Mouse (Mus musculus): ENCODE data around the gene Akap6. TPM values are rescaled to one million over a fixed set of nuclear protein-coding genes. Genes with fewer than 3 reads are reported as not detected.

The Akap6 gene
- polyA plus RNA-seq, 1 experiment from 2014 or later = 6.1 TPM

GRCm38 (mm10) chr12:53061466-53062124, 362.4 kb downstream of the Akap6 start:
- Histone ChIP-seq H3K9me3 (no peaks in the 10 kb centered on the region), H3K9ac (no peak overlapping the region), H3K27me3 (replicated peaks) (no peaks in the 10 kb centered on the region), H3K4me1 (peaks cover 26% of the 10 kb centered on the region), H3K36me3 (no peaks in the 10 kb centered on the region), H3K4me3 (no peak overlapping the region), H3K4me2 (peak overlapping the region; percentile 37), H3K27ac (replicated peaks) (peak overlapping the region; percentile 56)
- no peak for ATAC-seq (ENCODE audit: extremely low read depth, insufficient number of reproducible peaks, low FRiP score, low TSS enrichment)
- 23% methylated on average over 7 of the region's 7 CpGs for WGBS

- 62% methylated on average over 9 of the region's 9 CpGs for WGBS
- Histone ChIP-seq H3K9me3 (no peaks in the 10 kb centered on the region), H3K36me3 (no peaks in the 10 kb centered on the region), H3K27ac (replicated peaks) (no peak overlapping the region), H3K4me3 (no peak overlapping the region), H3K4me2 (no peak overlapping the region), H3K9ac (no peak overlapping the region), H3K4me1 (peaks cover 26% of the 10 kb centered on the region), H3K27me3 (replicated peaks) (no peaks in the 10 kb centered on the region)
- no peak for ATAC-seq (ENCODE audit: extremely low read depth, insufficient number of reproducible peaks, low FRiP score, low TSS enrichment)
Observed at GRCm38 (mm10) chr12:53063003-53063402, 363.8 kb downstream of the Akap6 start.

GRCm38 (mm10) chr12:53064241-53064760, 365.1 kb downstream of the Akap6 start:
- Histone ChIP-seq H3K27ac (replicated peaks) (no peak overlapping the region), H3K9ac (no peak overlapping the region), H3K4me1 (peaks cover 26% of the 10 kb centered on the region), H3K36me3 (no peaks in the 10 kb centered on the region), H3K27me3 (replicated peaks) (no peaks in the 10 kb centered on the region), H3K9me3 (no peaks in the 10 kb centered on the region), H3K4me3 (no peak overlapping the region), H3K4me2 (no peak overlapping the region)
- no peak for ATAC-seq (ENCODE audit: extremely low read depth, insufficient number of reproducible peaks, low FRiP score, low TSS enrichment)
- WGBS = 80% methylated on average over 4 of the region's 4 CpGs

- no peaks in the 10 kb centered on the region for H3K27me3 ChIP-seq (replicated peaks)
- H3K4me2 ChIP-seq = no peak overlapping the region
- no peaks in the 10 kb centered on the region for H3K9me3 ChIP-seq
- peaks cover 26% of the 10 kb centered on the region for H3K4me1 ChIP-seq
- H3K4me3 ChIP-seq = no peak overlapping the region
- no peaks in the 10 kb centered on the region for H3K36me3 ChIP-seq
- H3K27ac ChIP-seq (replicated peaks) = no peak overlapping the region
- no peak for ATAC-seq (ENCODE audit: extremely low read depth, insufficient number of reproducible peaks, low FRiP score, low TSS enrichment)
- H3K9ac ChIP-seq = no peak overlapping the region
- WGBS = 73% methylated on average over 11 of the region's 11 CpGs
Observed at GRCm38 (mm10) chr12:53065031-53065785, 366.0 kb downstream of the Akap6 start.

- H3K36me3 ChIP-seq = no peaks in the 10 kb centered on the region
- no peak for ATAC-seq (ENCODE audit: extremely low read depth, insufficient number of reproducible peaks, low FRiP score, low TSS enrichment)
- H3K27ac ChIP-seq (replicated peaks) = no peak overlapping the region
- H3K4me2 ChIP-seq = no peak overlapping the region
- no peak overlapping the region for H3K4me3 ChIP-seq
- WGBS = 77% methylated on average over 9 of the region's 9 CpGs
- H3K9me3 ChIP-seq = no peaks in the 10 kb centered on the region
- peaks cover 19% of the 10 kb centered on the region for H3K4me1 ChIP-seq
- H3K9ac ChIP-seq = no peak overlapping the region
- H3K27me3 ChIP-seq (replicated peaks) = no peaks in the 10 kb centered on the region
Observed at GRCm38 (mm10) chr12:53066321-53066720, 367.1 kb downstream of the Akap6 start.

- 85% methylated on average over 5 of the region's 5 CpGs for WGBS
- no peak overlapping the region for H3K4me2 ChIP-seq
- H3K27me3 ChIP-seq (replicated peaks) = no peaks in the 10 kb centered on the region
- H3K9me3 ChIP-seq = no peaks in the 10 kb centered on the region
- no peak overlapping the region for H3K9ac ChIP-seq
- peaks cover 8% of the 10 kb centered on the region; the same call in 1 of the 2 replicates for H3K36me3 ChIP-seq
- no peak overlapping the region for H3K4me3 ChIP-seq
- no peak overlapping the region for H3K27ac ChIP-seq (replicated peaks)
- no peak for ATAC-seq (ENCODE audit: extremely low read depth, insufficient number of reproducible peaks, low FRiP score, low TSS enrichment)
- no peaks in the 10 kb centered on the region for H3K4me1 ChIP-seq
Observed at GRCm38 (mm10) chr12:53070907-53071306, 371.7 kb downstream of the Akap6 start.

- 85% methylated on average over 3 of the region's 3 CpGs for WGBS
- no peaks in the 10 kb centered on the region for H3K4me1 ChIP-seq
- no peak overlapping the region for H3K27ac ChIP-seq (replicated peaks)
- no peaks in the 10 kb centered on the region for H3K9me3 ChIP-seq
- H3K9ac ChIP-seq = no peak overlapping the region
- peaks cover 12% of the 10 kb centered on the region; the same call in 1 of the 2 replicates for H3K36me3 ChIP-seq
- H3K27me3 ChIP-seq (replicated peaks) = no peaks in the 10 kb centered on the region
- no peak overlapping the region for H3K4me3 ChIP-seq
- no peak overlapping the region for H3K4me2 ChIP-seq
- no peak for ATAC-seq (ENCODE audit: extremely low read depth, insufficient number of reproducible peaks, low FRiP score, low TSS enrichment)
Observed at GRCm38 (mm10) chr12:53076595-53077400, 377.6 kb downstream of the Akap6 start.

- Histone ChIP-seq H3K27me3 (replicated peaks) (no peaks in the 10 kb centered on the region), H3K36me3 (no peaks in the 10 kb centered on the region), H3K4me2 (no peak overlapping the region), H3K4me3 (no peak overlapping the region), H3K9ac (no peak overlapping the region), H3K9me3 (no peaks in the 10 kb centered on the region), H3K27ac (replicated peaks) (no peak overlapping the region), H3K4me1 (no peaks in the 10 kb centered on the region)
- ATAC-seq (ENCODE audit: extremely low read depth, insufficient number of reproducible peaks, low FRiP score, low TSS enrichment) = no peak
- 64% methylated on average over 3 of the region's 3 CpGs for whole genome bisulfite sequencing
Observed at GRCm38 (mm10) chr12:53085789-53086188, 386.6 kb downstream of the Akap6 start.

GRCm38 (mm10) chr12:53112276-53112675, 413.1 kb downstream of the Akap6 start:
- H3K4me2 ChIP-seq = no peak overlapping the region
- no peaks in the 10 kb centered on the region for H3K27me3 ChIP-seq (replicated peaks)
- no peaks in the 10 kb centered on the region for H3K9me3 ChIP-seq
- no peak overlapping the region for H3K9ac ChIP-seq
- no peak overlapping the region for H3K27ac ChIP-seq (replicated peaks)
- no peaks in the 10 kb centered on the region for H3K4me1 ChIP-seq
- ATAC-seq (ENCODE audit: extremely low read depth, insufficient number of reproducible peaks, low FRiP score, low TSS enrichment) = no peak
- no peak overlapping the region for H3K4me3 ChIP-seq
- H3K36me3 ChIP-seq = peaks cover 8% of the 10 kb centered on the region; the same call in 1 of the 2 replicates
- WGBS = 85% methylated on average over 10 of the region's 10 CpGs

GRCm38 (mm10) chr12:53119352-53119751, 420.2 kb downstream of the Akap6 start:
- ATAC-seq (ENCODE audit: extremely low read depth, insufficient number of reproducible peaks, low FRiP score, low TSS enrichment) = no peak
- no peak overlapping the region for H3K4me3 ChIP-seq
- 56% methylated on average over 4 of the region's 4 CpGs for WGBS
- no peak overlapping the region for H3K4me2 ChIP-seq
- H3K36me3 ChIP-seq = peaks cover 10% of the 10 kb centered on the region
- H3K9ac ChIP-seq = no peak overlapping the region
- no peaks in the 10 kb centered on the region for H3K27me3 ChIP-seq (replicated peaks)
- H3K4me1 ChIP-seq = peaks cover 5% of the 10 kb centered on the region
- H3K9me3 ChIP-seq = no peaks in the 10 kb centered on the region
- no peak overlapping the region for H3K27ac ChIP-seq (replicated peaks)

GRCm38 (mm10) chr12:53124131-53124530, 424.9 kb downstream of the Akap6 start:
- Histone ChIP-seq H3K27ac (replicated peaks) (no peak overlapping the region), H3K9ac (no peak overlapping the region), H3K9me3 (no peaks in the 10 kb centered on the region), H3K4me1 (peaks cover 14% of the 10 kb centered on the region), H3K4me2 (peak overlapping the region; percentile 15; the same call in 1 of the 2 replicates), H3K36me3 (peaks cover 9% of the 10 kb centered on the region), H3K27me3 (replicated peaks) (no peaks in the 10 kb centered on the region), H3K4me3 (no peak overlapping the region)
- no peak for ATAC-seq (ENCODE audit: extremely low read depth, insufficient number of reproducible peaks, low FRiP score, low TSS enrichment)
- WGBS = 60% methylated on average over 7 of the region's 7 CpGs

Data from heart, embryonic 13.5 days (tissue).